Mouse (Mus musculus) liver, adult 2 months (tissue): ENCODE data around the gene Cntnap1. TPM values are rescaled to one million over a fixed set of nuclear protein-coding genes. Genes with fewer than 3 reads are reported as not detected.

ENCODE experiments used
- DNase-seq: peaks from one replicate; pipeline ENCODE4 v3.0.0-alpha.2; 2011; ENCODE audit warnings: low read depth, low spot score; ENCODE audit errors: extremely low read depth
- H3K27ac ChIP-seq: fragments of 200-500 bp; replicated peaks from 2 replicates; pipeline ENCODE4 v1.5.1; 2012; ENCODE audit warnings: low read depth, mild to moderate bottlenecking, control low read depth, inconsistent platforms, low read length; ENCODE audit not compliant: insufficient read depth
- H3K27me3 ChIP-seq: fragments of 200-500 bp; 2 replicates; pipeline ENCODE4 v1.6.1; 2012; ENCODE audit warnings: mild to moderate bottlenecking, moderate library complexity, low read length, inconsistent platforms; ENCODE audit not compliant: control insufficient read depth, insufficient read depth
- H3K36me3 ChIP-seq: fragments of 200-500 bp; 2 replicates; pipeline ENCODE4 v1.6.1; 2012; ENCODE audit warnings: low read length, inconsistent platforms; ENCODE audit not compliant: control insufficient read depth, insufficient read depth
- H3K4me1 ChIP-seq: fragments of 200-500 bp; 2 replicates; pipeline ENCODE4 v1.6.1; 2011; ENCODE audit warnings: low read length; ENCODE audit not compliant: control insufficient read depth, insufficient read depth
- H3K4me3 ChIP-seq: fragments of 200-500 bp; 2 replicates; pipeline ENCODE4 v1.5.1; 2011; ENCODE audit warnings: low read depth, mild to moderate bottlenecking, control low read depth, low read length, moderate library complexity; ENCODE audit not compliant: insufficient read depth
- H3K79me2 ChIP-seq: fragments of 200-500 bp; 2 replicates; pipeline ENCODE4 v1.6.1; 2012; ENCODE audit warnings: inconsistent platforms, mild to moderate bottlenecking, low read length, moderate library complexity; ENCODE audit not compliant: control insufficient read depth, insufficient read depth
- H3K9ac ChIP-seq: fragments of 200-500 bp; 2 replicates; pipeline ENCODE4 v1.6.1; 2012; ENCODE audit warnings: low read depth, mild to moderate bottlenecking, control low read depth, inconsistent platforms, low read length
- CTCF ChIP-seq: fragments of 200-500 bp; IDR thresholded peaks from 2 replicates; pipeline ENCODE4 v1.5.1; 2011; ENCODE audit warnings: low read depth, low read length, control low read depth
- POLR2A ChIP-seq: fragments of 200-500 bp; IDR thresholded peaks from 2 replicates; pipeline ENCODE4 v1.6.1; 2011; ENCODE audit warnings: low read length, control low read depth; ENCODE audit not compliant: insufficient read depth; ENCODE audit errors: extremely low read depth
- WGBS: fragments of 180-500 bp; shearing (Covaris S2); methylation state at CpG from one replicate; pipeline ENCODE4 v1.1.7; 2018; 5-methylcytosine and 5-hydroxymethylcytosine counted together
- polyA plus RNA-seq: library from polyadenylated mRNA; depleted of rRNA; stranded (reverse); fragments of >200 nt; gene quantifications from 2 replicates; pipeline ENCODE4 v1.2.3, GENCODE M21; 2012; rRNA removed
- total RNA-seq: library from RNA; depleted of rRNA; stranded (reverse); fragments of >200 nt; gene quantifications from 2 replicates; pipeline ENCODE4 v1.2.3, GENCODE M21; 2014; rRNA removed

Gene Cntnap1
- total and polyA plus RNA-seq, 2 experiments = 0.46 to 0.88 TPM

DNA sequence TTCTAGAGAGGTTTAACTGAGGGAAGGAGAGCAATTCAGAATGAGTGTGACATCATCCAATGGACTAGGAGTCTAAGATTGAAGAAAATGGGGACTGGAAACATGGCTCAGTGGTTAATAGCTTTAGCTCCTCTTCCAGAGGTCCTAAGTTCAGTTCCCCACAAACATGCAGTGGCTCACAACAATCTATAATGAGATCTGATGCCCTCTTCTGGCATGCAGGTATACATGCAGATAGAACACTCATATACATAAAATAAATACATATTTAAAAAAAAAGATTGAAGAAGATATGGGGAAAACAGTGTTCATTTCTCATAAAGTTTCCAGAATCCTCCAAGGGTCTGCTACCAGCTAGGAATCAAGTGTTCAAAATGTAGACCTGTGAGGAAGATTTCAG lies 65.1 kb downstream of the Cntnap1 start:
- H3K4me3 ChIP-seq = no peak overlapping the region
- DNase-seq = no peak

DNA sequence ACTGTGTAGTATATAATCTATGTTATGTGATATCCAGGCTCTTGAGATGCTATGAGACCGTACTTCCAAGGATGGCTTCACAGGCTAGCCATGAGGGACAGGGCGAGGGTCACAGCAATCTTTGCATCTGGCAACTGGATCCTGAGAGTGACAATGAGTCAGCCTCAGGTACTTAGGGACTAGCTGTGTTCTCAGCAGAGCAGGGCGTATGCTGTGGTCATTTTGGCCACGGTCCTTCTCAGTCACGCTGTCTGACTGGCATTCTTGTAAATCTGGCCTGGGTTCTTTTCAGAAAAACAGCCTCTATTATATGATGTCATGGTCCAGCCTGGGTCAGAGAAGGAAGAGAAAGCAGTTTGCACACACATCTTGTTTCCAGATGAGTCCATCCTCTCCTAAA lies 66.5 kb downstream of the Cntnap1 start:
- WGBS = 96% methylated on average over 5 of the region's 5 CpGs
- no peak for DNase-seq
- TF ChIP-seq POLR2A = no peak
- no peak for TF ChIP-seq CTCF
- Histone ChIP-seq H3K79me2 (no peaks in the 10 kb centered on the region), H3K9ac (no peak overlapping the region), H3K36me3 (no peaks in the 10 kb centered on the region), H3K4me1 (no peaks in the 10 kb centered on the region), H3K4me3 (no peak overlapping the region), H3K27ac (no peak overlapping the region), H3K27me3 (no peaks in the 10 kb centered on the region)

More for the DNA sequence above, 65.1 kb downstream of the Cntnap1 start:
- H3K79me2 ChIP-seq = no peaks in the 10 kb centered on the region
- H3K4me1 ChIP-seq = no peaks in the 10 kb centered on the region
- no peaks in the 10 kb centered on the region for H3K36me3 ChIP-seq
- no peak overlapping the region for H3K27ac ChIP-seq
- H3K9ac ChIP-seq = no peak overlapping the region
- H3K27me3 ChIP-seq = no peaks in the 10 kb centered on the region
- TF ChIP-seq CTCF (no peak), POLR2A (no peak)

DNA sequence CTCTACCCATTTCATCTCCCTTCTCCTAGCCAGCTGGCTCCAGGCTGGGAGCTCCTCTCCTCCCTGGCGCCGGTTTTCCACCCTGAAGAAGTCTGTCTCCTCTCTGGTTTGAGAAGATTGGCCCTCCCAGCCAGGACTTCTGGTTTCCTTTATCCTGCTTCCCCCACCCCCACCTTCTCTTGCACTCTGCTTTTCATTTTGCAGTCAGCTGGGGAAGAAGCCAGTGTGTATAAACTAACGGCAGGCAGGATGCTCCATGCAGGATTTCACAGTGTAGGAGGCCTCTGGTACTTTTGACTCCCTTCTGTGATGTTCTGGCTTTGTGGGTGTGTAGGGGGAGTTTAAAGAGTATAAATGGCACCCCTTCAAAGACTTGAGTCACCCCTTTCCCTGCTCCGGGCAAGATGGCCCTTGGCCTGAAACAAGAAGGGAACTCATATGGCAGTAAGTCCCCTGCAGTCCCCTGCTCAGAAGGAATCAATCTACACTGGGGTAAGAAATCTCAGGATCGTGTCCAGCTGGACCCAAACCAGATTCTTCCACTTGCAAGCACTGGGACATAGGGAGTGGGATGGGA lies 67.8 kb downstream of the Cntnap1 start:
- H3K79me2 ChIP-seq = no peaks in the 10 kb centered on the region
- no peaks in the 10 kb centered on the region for H3K36me3 ChIP-seq
- no peak overlapping the region for H3K27ac ChIP-seq
- TF ChIP-seq CTCF (no peak), POLR2A (no peak)
- H3K4me3 ChIP-seq = no peak overlapping the region
- no peak for DNase-seq
- WGBS = 66% methylated on average over 5 of the region's 5 CpGs
- H3K9ac ChIP-seq = no peak overlapping the region
- no peaks in the 10 kb centered on the region for H3K27me3 ChIP-seq
- no peaks in the 10 kb centered on the region for H3K4me1 ChIP-seq

Other genes with a start within 250 kb of the Cntnap1 start
- 58.5 and 76.4 TPM in 2 replicates for gene Stat3, start 231.0 kb upstream of the Cntnap1 start, total RNA-seq
- 48.7 and 60.4 TPM in 2 replicates for gene Stat3, start 231.0 kb upstream of the Cntnap1 start, polyA plus RNA-seq
- 3.8 and 4.1 TPM in 2 replicates for gene Cavin1, start 199.6 kb upstream of the Cntnap1 start, total RNA-seq
- 3.9 and 4.0 TPM in 2 replicates for gene Cavin1, start 199.6 kb upstream of the Cntnap1 start, polyA plus RNA-seq
- 21.5 and 26.8 TPM in 2 replicates for gene Atp6v0a1, start 161.1 kb upstream of the Cntnap1 start, total RNA-seq
- 37.7 and 39.2 TPM in 2 replicates for gene Atp6v0a1, start 161.1 kb upstream of the Cntnap1 start, polyA plus RNA-seq
- gene Naglu, start 100.5 kb upstream of the Cntnap1 start, total RNA-seq = 22.1 and 23.6 TPM in 2 replicates
- 33.8 and 38.8 TPM in 2 replicates for gene Naglu, start 100.5 kb upstream of the Cntnap1 start, polyA plus RNA-seq
- gene Hsd17b1, start 92.1 kb upstream of the Cntnap1 start, total RNA-seq = 0.27 and 0.37 TPM in 2 replicates
- gene Hsd17b1, start 92.1 kb upstream of the Cntnap1 start, polyA plus RNA-seq = 0.12 and 0.37 TPM in 2 replicates
- 84.0 and 89.9 TPM in 2 replicates for gene Coasy, start 88.0 kb upstream of the Cntnap1 start, total RNA-seq
- 182 and 194 TPM in 2 replicates for gene Coasy, start 88.0 kb upstream of the Cntnap1 start, polyA plus RNA-seq
- 33.5 and 34.4 TPM in 2 replicates for gene Mlx, start 83.2 kb upstream of the Cntnap1 start, total RNA-seq
- gene Mlx, start 83.2 kb upstream of the Cntnap1 start, polyA plus RNA-seq = 34.8 and 39.8 TPM in 2 replicates
- gene Psmc3ip, start 75.1 kb upstream of the Cntnap1 start, total RNA-seq = 0.55 and 0.67 TPM in 2 replicates
- gene Psmc3ip, start 75.1 kb upstream of the Cntnap1 start, polyA plus RNA-seq = 0.20 and 0.39 TPM in 2 replicates
- 46.2 and 46.3 TPM in 2 replicates for gene Retreg3, start 50.6 kb upstream of the Cntnap1 start, total RNA-seq
- 61.2 and 61.5 TPM in 2 replicates for gene Retreg3, start 50.6 kb upstream of the Cntnap1 start, polyA plus RNA-seq
- gene Tubg1, start 50.6 kb upstream of the Cntnap1 start, total RNA-seq = 7.6 and 9.2 TPM in 2 replicates
- 11.9 and 17.6 TPM in 2 replicates for gene Tubg1, start 50.6 kb upstream of the Cntnap1 start, polyA plus RNA-seq
- not detected in 2 replicates for gene Tubg2, start 14.6 kb upstream of the Cntnap1 start, total RNA-seq
- 0.10 and 0.17 TPM in 2 replicates for gene Tubg2, start 14.6 kb upstream of the Cntnap1 start, polyA plus RNA-seq
- 3.9 and 4.0 TPM in 2 replicates for gene Plekhh3, start 828 bp downstream of the Cntnap1 start, total RNA-seq
- 10.5 and 11.5 TPM in 2 replicates for gene Plekhh3, start 828 bp downstream of the Cntnap1 start, polyA plus RNA-seq
- 0.13 TPM in 1 of 2 replicates, not detected in the other for gene Ccr10, start 4.9 kb downstream of the Cntnap1 start, total RNA-seq
- gene Ccr10, start 4.9 kb downstream of the Cntnap1 start, polyA plus RNA-seq = 0.05 and 0.13 TPM in 2 replicates
- gene Ezh1, start 55.9 kb downstream of the Cntnap1 start, total RNA-seq = 10.5 and 10.8 TPM in 2 replicates
- gene Ezh1, start 55.9 kb downstream of the Cntnap1 start, polyA plus RNA-seq = 7.5 and 9.2 TPM in 2 replicates
- gene Ramp2, start 75.5 kb downstream of the Cntnap1 start, total RNA-seq = 4.9 and 6.6 TPM in 2 replicates
- 16.4 and 22.5 TPM in 2 replicates for gene Ramp2, start 75.5 kb downstream of the Cntnap1 start, polyA plus RNA-seq
- gene Vps25, start 83.2 kb downstream of the Cntnap1 start, total RNA-seq = 35.6 and 43.8 TPM in 2 replicates
- gene Vps25, start 83.2 kb downstream of the Cntnap1 start, polyA plus RNA-seq = 109 and 122 TPM in 2 replicates
- 0.37 and 0.40 TPM in 2 replicates for gene Wnk4, start 90.0 kb downstream of the Cntnap1 start, total RNA-seq
- gene Wnk4, start 90.0 kb downstream of the Cntnap1 start, polyA plus RNA-seq = 0.32 and 1.1 TPM in 2 replicates
- gene Cntd1, start 108.5 kb downstream of the Cntnap1 start, total RNA-seq = not detected in 2 replicates
- not detected in 2 replicates for gene Cntd1, start 108.5 kb downstream of the Cntnap1 start, polyA plus RNA-seq
- gene Coa3, start 108.6 kb downstream of the Cntnap1 start, total RNA-seq = 74.7 and 96.8 TPM in 2 replicates
- gene Coa3, start 108.6 kb downstream of the Cntnap1 start, polyA plus RNA-seq = 289 and 376 TPM in 2 replicates
- 43.8 and 57.8 TPM in 2 replicates for gene Becn1, start 131.8 kb downstream of the Cntnap1 start, total RNA-seq
- 43.1 and 50.8 TPM in 2 replicates for gene Becn1, start 131.8 kb downstream of the Cntnap1 start, polyA plus RNA-seq
- gene Psme3, start 145.7 kb downstream of the Cntnap1 start, total RNA-seq = 15.8 and 16.8 TPM in 2 replicates
- gene Psme3, start 145.7 kb downstream of the Cntnap1 start, polyA plus RNA-seq = 34.5 and 37.9 TPM in 2 replicates
- 0.40 and 0.46 TPM in 2 replicates for gene Aoc2, start 154.5 kb downstream of the Cntnap1 start, total RNA-seq
- 0.91 and 1.7 TPM in 2 replicates for gene Aoc2, start 154.5 kb downstream of the Cntnap1 start, polyA plus RNA-seq
- gene Aoc3, start 160.1 kb downstream of the Cntnap1 start, total RNA-seq = 0.13 and 0.18 TPM in 2 replicates
- gene Aoc3, start 160.1 kb downstream of the Cntnap1 start, polyA plus RNA-seq = 0.05 and 0.16 TPM in 2 replicates
- 121 and 144 TPM in 2 replicates for gene G6pc, start 197.0 kb downstream of the Cntnap1 start, total RNA-seq
- gene G6pc, start 197.0 kb downstream of the Cntnap1 start, polyA plus RNA-seq = 115 and 146 TPM in 2 replicates
- 21.3 and 22.2 TPM in 2 replicates for gene Aarsd1, start 247.1 kb downstream of the Cntnap1 start, total RNA-seq
- 18.6 and 19.8 TPM in 2 replicates for gene Aarsd1, start 247.1 kb downstream of the Cntnap1 start, polyA plus RNA-seq